Mouse (Mus musculus) heart, embryonic 13.5 days (tissue): Measurements from ENCODE around the gene Ptges2. TPM values are rescaled to one million over a fixed set of nuclear protein-coding genes. Genes with fewer than 3 reads are reported as not detected.
A peak's percentile ranks its signal among the peaks of the same experiment; 100 is the strongest.

ENCODE experiments used
- ATAC-seq: fragments of 200-750 bp; cut with Nextera tagmentation; 2 replicates; pipeline ENCODE4 v1.8.0; 2017; ENCODE audit warnings: moderate TSS enrichment; ENCODE audit not compliant: insufficient number of reproducible peaks, low FRiP score, low TSS enrichment; ENCODE audit errors: extremely low read depth
- H3K27ac ChIP-seq: fragments of 300-500 bp; sonication (generic); replicated peaks from 2 replicates; pipeline ENCODE4 v1.5.1; 2015; ENCODE audit warnings: moderate library complexity, mild to moderate bottlenecking, inconsistent platforms
- H3K27me3 ChIP-seq: fragments of 300-500 bp; sonication (generic); replicated peaks from 2 replicates; pipeline ENCODE4 v1.6.1; 2015; ENCODE audit warnings: mild to moderate bottlenecking, inconsistent platforms
- H3K36me3 ChIP-seq: fragments of 300-500 bp; sonication (generic); 2 replicates; pipeline ENCODE4 v1.6.1; 2015; ENCODE audit warnings: mild to moderate bottlenecking, inconsistent platforms
- H3K4me1 ChIP-seq: fragments of 300-500 bp; sonication (generic); 2 replicates; pipeline ENCODE4 v1.6.1; 2015; ENCODE audit warnings: inconsistent platforms
- H3K4me2 ChIP-seq: fragments of 300-500 bp; sonication (generic); 2 replicates; pipeline ENCODE4 v1.6.1; 2015; ENCODE audit warnings: inconsistent platforms, mild to moderate bottlenecking, moderate library complexity
- H3K4me3 ChIP-seq: fragments of 300-500 bp; sonication (generic); 2 replicates; pipeline ENCODE4 v1.5.1; 2015; ENCODE audit warnings: moderate library complexity, mild to moderate bottlenecking, inconsistent platforms
- H3K9ac ChIP-seq: fragments of 300-500 bp; sonication (generic); 2 replicates; pipeline ENCODE4 v1.6.1; 2015; ENCODE audit warnings: inconsistent platforms, mild to moderate bottlenecking, moderate library complexity
- H3K9me3 ChIP-seq: fragments of 300-500 bp; sonication (generic); 2 replicates; pipeline ENCODE4 v1.6.1; 2016; ENCODE audit warnings: inconsistent platforms
- WGBS: fragments of 180-500 bp; shearing (Covaris S2); methylation state at CpG from one replicate; pipeline ENCODE4 v1.1.7; 2015; ENCODE audit warnings: mixed read lengths; 5-methylcytosine and 5-hydroxymethylcytosine counted together
- polyA plus RNA-seq: library from polyadenylated mRNA; unstranded; fragments of >200 nt; fragmentation: Nextera tagmentation; extraction: Ambion mirVana; gene quantifications from 2 replicates; pipeline ENCODE4 v1.2.1, GENCODE M21; 2015

The Ptges2 gene
- 35.3 and 36.1 TPM in 2 replicates for polyA plus RNA-seq

DNA sequence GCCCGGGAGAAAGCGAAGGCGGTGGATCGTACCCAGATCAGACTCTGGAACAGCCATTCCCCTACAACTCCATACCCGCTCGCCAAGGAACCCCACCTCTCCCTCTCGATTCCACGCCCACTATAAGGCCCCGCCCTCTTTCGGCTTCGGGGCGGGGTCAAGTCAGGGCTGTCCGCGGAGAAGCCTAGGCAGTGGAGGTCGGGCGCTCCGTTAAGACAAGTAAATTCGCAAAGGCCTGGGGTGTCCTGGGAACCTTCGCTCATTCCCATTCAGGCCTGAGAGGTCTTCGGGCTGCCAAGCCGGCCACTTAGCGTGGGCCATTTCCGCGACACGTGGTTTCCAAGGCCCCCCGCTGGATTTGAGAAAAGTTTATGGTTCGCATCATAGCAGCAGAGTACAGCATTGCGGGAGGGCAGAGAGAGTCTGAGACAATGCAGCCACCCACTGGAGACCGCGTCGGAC lies at the start of gene Ptges2:
Gene Ptges2 (plus strand): TSS at position 413 of the 462 bp plus-strand sequence.
- ATAC-seq, result peak; percentile 84
- H3K27ac ChIP-seq, result peak within 1 kb of the TSS; percentile 93
- no peaks in the 10 kb centered on the region for H3K27me3 ChIP-seq
- peak within 1 kb of the TSS; percentile 96 for H3K4me3 ChIP-seq
- peak within 1 kb of the TSS; percentile 94 for H3K9ac ChIP-seq
- no peaks in the 10 kb centered on the region for H3K9me3 ChIP-seq
- peaks cover 26% of the 10 kb centered on the region for H3K36me3 ChIP-seq
- WGBS, result under 1% methylated on average over 31 of the region's 31 CpGs
- H3K4me1 ChIP-seq, result peaks cover 25% of the 10 kb centered on the region
- peak within 1 kb of the TSS; percentile 96 for H3K4me2 ChIP-seq

DNA sequence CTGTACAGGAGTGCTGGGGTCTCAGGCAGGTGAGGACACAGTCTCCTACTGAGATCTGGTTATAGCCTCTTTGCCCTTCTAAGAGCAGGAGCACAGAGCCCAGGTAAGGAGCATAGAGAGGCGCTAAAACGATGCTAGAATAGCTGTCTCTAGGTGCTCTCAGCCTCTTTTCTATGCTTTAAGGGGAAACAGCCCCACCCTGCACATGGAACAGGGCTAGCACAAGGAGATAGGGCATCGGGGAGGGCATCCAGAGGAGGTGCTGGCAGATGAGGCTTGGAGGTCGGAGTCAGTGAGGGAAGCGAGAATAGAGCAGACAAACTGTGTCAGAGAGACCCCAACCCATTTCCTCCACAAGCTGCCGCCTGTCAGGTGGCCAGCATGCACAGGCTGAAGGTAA lies 48.7 kb upstream of the Ptges2 start:
- no peak for ATAC-seq
- Histone ChIP-seq H3K9me3 (no peaks in the 10 kb centered on the region), H3K36me3 (no peaks in the 10 kb centered on the region), H3K27me3 (peaks cover 53% of the 10 kb centered on the region), H3K4me3 (no peak overlapping the region), H3K4me2 (no peak overlapping the region), H3K9ac (0 out of 2 replicates have a peak overlapping the region, but pooled peaks have one; percentile 4), H3K27ac (no peak overlapping the region), H3K4me1 (peaks cover 23% of the 10 kb centered on the region)
- WGBS, result 47% methylated on average over 6 of the region's 6 CpGs

DNA sequence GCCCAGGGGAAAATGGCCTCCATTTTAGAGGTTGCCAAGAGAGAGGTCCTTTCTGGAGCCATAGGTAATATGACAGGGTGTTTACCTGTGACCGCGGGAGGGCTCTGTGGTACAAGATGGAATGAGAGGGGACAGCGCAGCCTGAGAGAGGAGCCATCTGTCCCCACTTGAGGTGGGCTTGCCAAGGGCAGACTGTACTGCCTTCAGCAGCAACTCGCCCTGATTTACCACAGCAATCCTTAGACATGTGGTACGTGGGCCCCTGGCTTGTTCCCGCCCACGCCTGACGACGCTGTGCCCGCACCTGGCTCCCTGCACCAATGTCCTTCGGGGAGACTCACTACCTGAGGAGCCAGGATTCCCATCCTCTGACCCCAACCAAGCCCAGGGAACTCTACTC lies 47.4 kb upstream of the Ptges2 start:
- Histone ChIP-seq H3K9me3 (no peaks in the 10 kb centered on the region), H3K27ac (no peak overlapping the region), H3K36me3 (no peaks in the 10 kb centered on the region), H3K4me1 (peaks cover 33% of the 10 kb centered on the region), H3K4me3 (no peak overlapping the region), H3K9ac (no peak overlapping the region), H3K4me2 (no peak overlapping the region), H3K27me3 (peaks cover 61% of the 10 kb centered on the region)
- no peak for ATAC-seq
- 76% methylated on average over 11 of the region's 11 CpGs for WGBS

DNA sequence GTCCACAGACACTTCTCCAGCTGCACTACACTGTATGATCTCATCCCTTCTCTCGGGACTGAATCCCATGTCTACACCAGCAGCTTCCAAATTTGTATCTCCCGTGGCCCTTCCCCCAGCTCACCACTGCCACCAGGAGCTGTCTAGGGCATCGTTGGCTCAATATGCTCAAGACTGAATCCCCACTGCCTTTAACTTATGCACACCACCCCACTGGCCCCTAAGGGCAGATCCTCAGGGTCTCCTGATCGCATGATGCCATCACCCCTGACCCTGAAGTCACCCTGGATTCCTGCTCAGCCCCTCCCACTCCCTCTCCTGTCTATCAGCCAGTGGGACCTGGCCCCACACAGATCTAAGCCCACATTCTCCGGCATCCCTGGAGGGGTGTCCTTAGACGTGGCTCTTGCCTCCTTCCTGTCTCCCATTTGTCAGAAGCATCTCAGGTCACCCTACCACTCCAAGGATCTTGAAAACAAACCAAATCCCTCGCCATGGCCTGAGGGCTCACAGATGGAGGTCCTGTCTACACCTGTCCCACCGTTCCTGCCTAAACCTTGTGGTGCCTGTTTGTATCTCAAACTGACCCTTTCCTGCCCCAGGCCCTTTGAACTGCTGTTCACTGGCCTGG lies 46.0 kb upstream of the Ptges2 start:
- Histone ChIP-seq H3K4me1 (peaks cover 47% of the 10 kb centered on the region), H3K4me3 (no peak overlapping the region), H3K27ac (no peak overlapping the region), H3K4me2 (no peak overlapping the region), H3K27me3 (peaks cover 61% of the 10 kb centered on the region), H3K36me3 (no peaks in the 10 kb centered on the region), H3K9me3 (no peaks in the 10 kb centered on the region), H3K9ac (no peak overlapping the region)
- no peak for ATAC-seq
- WGBS, result 52% methylated on average over 8 of the region's 8 CpGs

DNA sequence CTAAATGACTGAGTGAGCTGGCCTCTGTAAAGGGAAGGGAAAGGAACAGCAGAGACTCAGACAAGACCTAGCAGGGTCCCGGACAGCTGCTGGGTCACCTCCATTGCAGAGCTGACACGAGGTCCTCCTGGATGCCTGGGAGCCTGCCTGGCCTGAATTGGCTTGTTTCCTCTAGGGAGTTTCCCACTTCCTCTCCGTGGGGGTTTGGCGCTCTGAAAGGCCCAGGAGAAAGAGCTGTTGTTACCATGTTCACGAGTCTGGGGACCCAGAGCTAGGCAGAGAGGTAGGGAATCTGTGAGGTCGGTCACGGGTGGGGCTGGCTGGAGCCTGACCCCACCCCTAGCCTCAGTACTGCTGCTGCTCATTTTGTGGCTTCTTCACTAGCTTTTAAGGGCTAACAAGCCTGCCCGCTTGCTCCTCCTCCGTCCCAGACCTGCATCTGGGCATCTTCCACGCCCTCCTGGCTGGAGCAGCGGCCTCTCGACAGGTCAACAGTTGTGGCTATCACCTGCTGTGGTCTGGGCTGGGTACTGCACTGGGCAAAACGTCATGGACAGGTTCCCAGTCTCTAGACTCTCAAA lies 45.1 kb upstream of the Ptges2 start:
- Histone ChIP-seq H3K4me2 (no peak overlapping the region), H3K9me3 (no peaks in the 10 kb centered on the region), H3K27me3 (peaks cover 61% of the 10 kb centered on the region), H3K9ac (no peak overlapping the region), H3K4me3 (no peak overlapping the region), H3K27ac (no peak overlapping the region), H3K36me3 (no peaks in the 10 kb centered on the region), H3K4me1 (peaks cover 50% of the 10 kb centered on the region)
- 45% methylated on average over 13 of the region's 13 CpGs for WGBS
- no peak for ATAC-seq

DNA sequence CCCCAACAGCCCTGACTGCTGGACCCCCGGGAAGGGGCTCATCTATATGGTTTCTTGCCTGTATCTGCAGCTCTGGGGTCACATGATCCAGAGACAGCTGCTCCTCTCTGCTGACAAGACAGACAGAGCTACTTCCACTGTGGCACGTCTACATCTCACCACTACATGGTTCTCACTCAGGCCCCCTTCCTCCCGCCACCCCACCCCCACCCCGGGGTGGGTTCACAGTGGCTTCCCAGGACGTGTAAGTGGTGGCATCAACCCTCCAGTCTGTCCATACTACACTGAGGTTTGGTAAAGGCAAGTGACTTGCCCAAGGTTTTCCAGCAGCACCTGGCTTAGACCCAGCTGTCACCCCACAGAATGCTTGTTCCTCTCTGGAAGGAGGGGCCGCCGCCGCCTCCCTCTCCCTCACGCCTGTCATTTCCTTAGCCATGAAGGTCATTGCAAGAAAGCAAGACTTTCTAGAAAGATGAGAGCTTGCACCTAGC lies 44.2 kb upstream of the Ptges2 start:
- no peaks in the 10 kb centered on the region for H3K9me3 ChIP-seq
- peaks cover 61% of the 10 kb centered on the region for H3K27me3 ChIP-seq
- peak overlapping the region; percentile 86; the same call in 1 of the 2 replicates for H3K9ac ChIP-seq
- no peaks in the 10 kb centered on the region for H3K36me3 ChIP-seq
- 45% methylated on average over 9 of the region's 9 CpGs for WGBS
- peak overlapping the region; percentile 63 for H3K4me3 ChIP-seq
- no peak for ATAC-seq
- peaks cover 55% of the 10 kb centered on the region for H3K4me1 ChIP-seq
- H3K27ac ChIP-seq, result no peak overlapping the region
- H3K4me2 ChIP-seq, result peak overlapping the region; percentile 98

DNA sequence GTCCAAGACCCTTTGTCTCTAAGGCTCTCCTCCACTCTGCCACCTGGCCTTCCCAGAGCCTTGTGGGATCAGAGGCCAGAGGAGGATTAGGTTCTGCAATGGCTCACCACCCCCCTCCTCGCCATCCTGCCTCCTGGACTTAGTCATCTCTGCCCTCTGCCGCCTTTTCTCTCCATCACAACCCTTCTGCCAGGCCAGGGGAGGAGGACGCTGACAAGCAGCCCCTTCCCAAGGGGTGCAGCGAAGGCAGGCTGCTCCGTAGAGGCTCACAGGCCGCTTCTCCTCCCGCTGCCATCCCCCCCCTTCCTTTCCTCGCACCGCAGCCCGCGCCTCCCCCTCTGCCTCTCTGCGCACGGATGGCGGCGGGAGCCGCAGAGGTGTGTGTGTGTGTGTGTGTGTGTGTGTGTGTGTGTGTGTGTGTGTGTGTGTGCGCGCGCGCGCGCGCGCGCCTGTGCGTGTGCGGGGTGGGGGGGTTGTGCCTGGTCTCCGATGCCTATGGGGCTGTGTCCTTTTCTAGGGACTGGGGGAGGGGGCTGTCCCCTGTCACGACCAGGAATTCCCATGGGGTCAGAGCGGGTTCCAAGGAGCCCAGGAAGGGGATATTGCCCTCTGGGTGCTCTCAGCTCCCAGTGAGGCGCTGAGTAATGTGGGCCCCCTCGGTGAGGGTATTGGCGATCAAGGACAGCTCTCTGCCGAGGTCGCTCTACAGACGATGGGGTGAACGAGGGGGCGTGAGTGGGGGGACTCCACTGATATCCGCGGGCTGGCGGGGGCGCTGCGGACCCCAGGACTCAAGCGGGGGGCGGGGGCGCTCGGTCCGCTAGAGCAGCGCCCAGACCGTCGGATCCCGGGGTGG lies 43.3 kb upstream of the Ptges2 start, which contains the start of gene Ciz1:
Gene Ciz1 (plus strand): TSS at position 177 of the 856 bp plus-strand sequence.
- H3K36me3 ChIP-seq, result no peaks in the 10 kb centered on the region
- H3K4me2 ChIP-seq, result peak within 1 kb of the TSS; percentile 98
- peak within 1 kb of the TSS; percentile 39 for H3K27ac ChIP-seq
- peak within 1 kb of the TSS; percentile 63 for H3K4me3 ChIP-seq
- H3K27me3 ChIP-seq, result peaks cover 53% of the 10 kb centered on the region
- peaks cover 55% of the 10 kb centered on the region for H3K4me1 ChIP-seq
- ATAC-seq, result no peak
- WGBS, result 2% methylated on average over 32 of the region's 52 CpGs
- no peaks in the 10 kb centered on the region for H3K9me3 ChIP-seq
- H3K9ac ChIP-seq, result peak within 1 kb of the TSS; percentile 86

DNA sequence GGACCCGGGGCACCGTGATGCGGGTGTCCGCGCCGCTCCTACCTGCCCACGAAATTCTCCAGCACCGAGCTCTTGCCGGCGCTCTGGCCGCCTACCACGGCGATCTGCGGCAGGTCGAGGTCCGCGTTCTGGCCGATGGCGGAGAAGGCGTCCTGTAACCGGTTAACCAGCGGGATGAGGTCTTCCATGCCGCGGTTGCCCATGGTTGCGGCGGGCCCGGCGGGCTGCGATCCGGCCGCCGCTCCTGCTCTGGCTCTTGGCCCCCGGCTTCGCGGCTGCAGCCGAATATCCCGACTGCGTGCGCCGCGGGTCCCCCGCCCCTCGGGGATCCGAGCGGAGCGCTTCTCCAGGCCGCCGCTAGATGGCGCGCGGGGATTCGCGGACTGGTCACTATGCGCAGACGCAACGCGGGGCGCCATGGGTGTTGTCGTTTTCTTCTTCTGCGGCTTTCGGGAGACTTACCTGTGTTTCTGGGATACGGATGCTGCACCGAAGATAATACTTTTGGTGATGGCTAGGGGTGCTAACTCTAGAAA lies 42.6 kb upstream of the Ptges2 start, which contains the start of gene Dnm1:
Gene Dnm1 (minus strand): TSS at position 332 of the 536 bp plus-strand sequence.
- H3K27ac ChIP-seq, result peak within 1 kb of the TSS; percentile 39
- H3K4me3 ChIP-seq, result peak within 1 kb of the TSS; percentile 63
- peaks cover 55% of the 10 kb centered on the region for H3K4me1 ChIP-seq
- H3K9ac ChIP-seq, result peak within 1 kb of the TSS; percentile 86
- H3K9me3 ChIP-seq, result no peaks in the 10 kb centered on the region
- peak; percentile 45; the same call in 1 of the 2 replicates for ATAC-seq
- peak within 1 kb of the TSS; percentile 98 for H3K4me2 ChIP-seq
- no peaks in the 10 kb centered on the region for H3K36me3 ChIP-seq
- peaks cover 48% of the 10 kb centered on the region for H3K27me3 ChIP-seq
- under 1% methylated on average over 63 of the region's 63 CpGs for WGBS

DNA sequence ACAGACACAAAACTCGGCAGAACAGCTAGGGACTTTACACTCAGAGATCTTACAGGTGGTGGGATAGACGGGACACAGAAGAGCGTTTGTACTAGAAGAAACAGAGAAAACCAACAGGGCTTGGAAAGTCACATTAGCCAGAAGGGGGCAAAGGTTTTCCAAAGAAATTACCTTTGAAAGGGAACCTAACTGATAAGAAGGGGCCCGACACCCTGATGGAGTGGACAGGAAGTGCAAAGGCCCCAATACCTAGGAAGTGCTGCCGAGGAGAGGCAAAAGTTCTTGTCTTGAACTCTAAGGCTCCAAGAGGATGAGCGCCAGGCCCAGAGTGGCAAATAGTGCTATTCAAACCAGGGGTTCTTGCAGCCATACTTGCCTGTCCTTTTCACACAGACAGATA lies 41.9 kb upstream of the Ptges2 start:
- Histone ChIP-seq H3K27me3 (peaks cover 45% of the 10 kb centered on the region), H3K4me2 (no peak overlapping the region)

DNA sequence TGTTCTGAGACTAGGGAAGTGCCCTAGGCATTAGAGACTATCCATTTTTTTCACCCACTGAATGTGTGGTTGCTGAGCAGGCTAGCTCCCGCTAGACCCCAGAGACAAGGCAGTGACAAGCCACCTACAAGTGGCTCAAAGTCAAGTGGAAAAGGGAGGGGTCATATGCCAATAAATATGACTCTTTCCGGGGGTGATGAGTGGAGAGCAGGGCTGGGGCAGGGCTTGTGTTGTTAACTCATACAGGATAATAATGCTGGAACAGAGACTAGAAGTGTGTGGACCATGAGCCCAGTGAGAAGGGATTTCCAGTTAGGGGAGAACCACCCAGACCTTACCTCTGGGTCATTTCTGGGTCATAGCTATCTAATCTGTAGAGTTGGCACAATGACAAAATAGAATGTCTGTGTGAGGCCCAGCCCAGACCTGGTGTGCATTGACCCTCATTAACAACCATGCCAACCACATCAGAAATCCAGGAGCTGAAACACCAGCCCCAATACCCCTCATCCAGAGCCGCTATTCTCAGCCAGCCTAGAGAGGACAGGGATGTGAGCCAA lies 41.3 kb upstream of the Ptges2 start:
- no peak overlapping the region; the same call in 1 of the 2 replicates for H3K27ac ChIP-seq
- peaks cover 54% of the 10 kb centered on the region for H3K4me1 ChIP-seq
- WGBS, result 51% methylated on average over 3 of the region's 3 CpGs
- H3K9ac ChIP-seq, result no peak overlapping the region
- H3K4me2 ChIP-seq, result no peak overlapping the region
- H3K9me3 ChIP-seq, result no peaks in the 10 kb centered on the region
- ATAC-seq, result no peak
- peaks cover 40% of the 10 kb centered on the region for H3K27me3 ChIP-seq
- H3K4me3 ChIP-seq, result no peak overlapping the region
- H3K36me3 ChIP-seq, result no peaks in the 10 kb centered on the region

More for the DNA sequence above, 41.9 kb upstream of the Ptges2 start:
- Histone ChIP-seq H3K4me1 (peaks cover 55% of the 10 kb centered on the region), H3K9me3 (no peaks in the 10 kb centered on the region), H3K4me3 (no peak overlapping the region), H3K9ac (no peak overlapping the region), H3K36me3 (no peaks in the 10 kb centered on the region), H3K27ac (no peak overlapping the region)
- ATAC-seq, result no peak
- WGBS, result 55% methylated on average over 6 of the region's 6 CpGs
